Mouse (Mus musculus) brain, embryonic 14.5 days (tissue): ENCODE results near the gene Mgat4b.

Experiments
- CTCF ChIP-seq: fragments of 200-500 bp; IDR thresholded peaks from 2 replicates; pipeline ENCODE4 v1.5.1; 2012; ENCODE audit warnings: inconsistent platforms, mild to moderate bottlenecking, moderate library complexity, borderline replicate concordance; ENCODE audit not compliant: insufficient read depth, insufficient read length; ENCODE audit errors: extremely low read depth
- POLR2A ChIP-seq: fragments of 200-500 bp; IDR thresholded peaks from 2 replicates; pipeline ENCODE4 v1.6.1; 2012; ENCODE audit warnings: mild to moderate bottlenecking, inconsistent platforms, borderline replicate concordance; ENCODE audit not compliant: poor library complexity, insufficient read depth, insufficient read length, severe bottlenecking; ENCODE audit errors: extremely low read depth

DNA sequence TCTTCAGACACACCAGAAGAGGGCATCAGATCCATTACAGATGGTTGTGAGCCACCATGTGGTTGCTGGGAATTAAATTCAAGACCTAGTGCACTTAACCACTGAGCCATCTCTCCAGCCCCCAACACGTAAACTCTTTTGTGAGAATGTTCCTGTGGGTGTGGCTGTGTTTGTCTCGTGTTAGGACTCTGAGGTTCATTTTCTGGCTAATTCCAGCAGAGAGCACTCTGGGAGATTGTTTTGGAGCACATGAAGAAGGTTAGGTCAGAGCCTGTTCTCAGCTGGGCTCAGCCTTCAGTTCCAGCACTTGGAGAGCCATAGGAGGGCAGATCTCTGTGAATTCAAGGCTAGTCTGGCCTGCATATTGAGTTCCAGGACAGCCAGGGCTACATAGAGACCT, 9.1 kb downstream of the Mgat4b start:
- TF ChIP-seq CTCF (no peak), POLR2A (no peak)
